Mouse (Mus musculus): Measurements from ENCODE around the gene Ago1.
A peak's percentile ranks its signal among the peaks of the same experiment; 100 is the strongest.

The Ago1 gene

GRCm38 (mm10) chr4:126468285-126468901, at the start of gene Ago1:
Gene Ago1 (minus strand): TSS chr4:126468583.
- DNase-seq: peak; percentile 98

DNA sequence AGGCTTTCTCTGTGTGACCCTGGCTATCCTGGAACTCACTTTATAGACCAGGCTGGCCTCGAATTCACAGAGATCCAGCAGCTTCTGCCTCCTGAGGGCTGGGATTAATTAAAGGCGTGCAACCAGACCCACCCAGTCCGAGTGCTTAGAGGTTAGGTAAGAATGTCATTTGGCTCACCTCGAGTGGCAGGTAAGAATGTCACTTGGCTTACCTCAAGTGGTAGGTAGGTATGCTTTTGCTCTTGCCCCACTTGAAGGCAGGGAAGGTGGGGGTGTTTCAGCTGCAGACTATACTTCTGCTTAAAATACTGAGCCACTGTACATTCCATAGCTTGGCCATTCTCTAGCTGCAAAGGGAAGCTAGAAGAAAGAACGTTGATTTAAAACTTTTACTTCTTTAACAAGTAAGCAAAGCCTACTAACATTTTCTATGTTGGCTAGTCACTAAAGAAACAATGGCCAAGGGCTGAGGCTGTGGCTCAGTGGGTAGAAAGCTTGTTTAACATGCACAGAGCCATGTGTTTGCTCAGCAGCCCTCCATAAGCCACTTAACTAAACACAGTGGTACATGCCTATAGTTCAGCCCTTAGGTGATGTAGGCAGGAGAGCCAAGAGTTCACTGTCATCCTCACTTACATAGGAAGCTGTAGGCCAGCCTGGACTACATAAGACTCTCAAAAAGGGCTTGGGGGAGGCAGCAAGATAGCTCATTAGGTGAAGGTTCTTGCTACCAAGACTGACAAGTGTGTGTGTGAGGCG, 44.1 kb upstream of the Ago1 start:
- DNase-seq: no peak

DNA sequence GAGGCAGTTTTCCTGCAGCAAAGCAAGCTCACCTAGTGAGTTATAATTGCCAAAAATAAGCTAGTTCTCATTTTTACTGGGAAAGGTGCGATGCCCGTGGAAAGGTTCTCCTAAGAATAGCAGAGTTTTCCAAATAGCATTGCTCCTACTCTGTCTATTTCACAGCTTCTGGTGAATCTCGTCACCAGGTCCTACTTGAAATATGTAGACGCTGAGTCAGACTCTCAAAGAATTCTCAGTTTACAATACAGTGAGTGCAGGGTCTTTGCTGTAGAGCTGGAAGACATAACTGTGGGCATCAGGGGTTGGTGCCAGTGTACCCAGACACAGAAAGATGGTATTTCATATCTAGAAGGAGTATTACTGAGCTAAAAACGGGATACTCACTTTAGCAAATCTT, 42.6 kb upstream of the Ago1 start:
- no peak for DNase-seq

DNA sequence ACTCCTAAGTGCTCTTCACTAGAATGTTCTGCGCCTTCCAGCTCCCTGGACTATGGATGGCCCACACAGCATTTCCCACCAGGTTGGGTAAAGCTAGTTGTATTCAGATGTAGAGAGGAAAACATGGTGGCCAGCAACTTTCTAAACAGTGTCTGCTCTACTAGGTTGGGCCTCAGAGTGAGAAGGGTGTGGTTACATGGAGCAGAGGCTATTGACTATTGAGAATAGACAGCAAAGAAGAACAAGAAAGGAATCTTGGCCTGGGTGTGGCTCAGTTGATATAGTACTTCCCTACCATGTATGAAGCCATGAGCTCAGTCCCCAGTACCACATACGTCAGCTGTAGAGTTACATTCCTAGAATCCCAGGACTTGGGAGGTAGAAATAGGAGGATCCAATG, 40.7 kb upstream of the Ago1 start:
- no peak for DNase-seq

- DNase-seq: no peak
These were observed 39.9 kb upstream of the Ago1 start for GRCm38 (mm10) chr4:126508110-126508899.

- no peak for DNase-seq
These were observed 34.6 kb upstream of the Ago1 start for GRCm38 (mm10) chr4:126502977-126503309.

- DNase-seq: no peak
These were observed 34.0 kb upstream of the Ago1 start for GRCm38 (mm10) chr4:126502141-126502976.

- DNase-seq: no peak
These were observed 30.2 kb upstream of the Ago1 start for GRCm38 (mm10) chr4:126498601-126499000.

DNA sequence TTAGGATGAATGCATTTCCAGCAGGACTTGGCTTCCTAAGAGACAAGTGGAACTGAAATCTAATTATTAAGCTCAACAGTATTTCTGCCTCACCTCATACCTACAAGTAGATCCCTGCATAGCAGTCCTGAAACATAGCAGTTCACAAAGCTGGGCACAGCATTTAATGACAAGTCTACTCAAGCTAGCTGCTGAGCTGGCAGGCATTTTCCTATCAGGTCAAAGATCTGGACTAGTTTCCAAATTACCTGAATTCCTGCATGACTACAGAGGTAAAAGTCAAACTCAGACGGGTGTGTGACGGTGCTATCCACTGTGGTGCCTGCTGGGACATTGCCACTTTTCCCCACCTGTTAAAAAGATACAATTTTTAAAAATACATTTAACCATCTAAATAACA, 28.6 kb upstream of the Ago1 start:
- no peak for DNase-seq

GRCm38 (mm10) chr4:126495942-126496790, 27.8 kb upstream of the Ago1 start:
- no peak for DNase-seq

- DNase-seq: no peak
These were observed 27.1 kb upstream of the Ago1 start for GRCm38 (mm10) chr4:126495453-126495852.

DNA sequence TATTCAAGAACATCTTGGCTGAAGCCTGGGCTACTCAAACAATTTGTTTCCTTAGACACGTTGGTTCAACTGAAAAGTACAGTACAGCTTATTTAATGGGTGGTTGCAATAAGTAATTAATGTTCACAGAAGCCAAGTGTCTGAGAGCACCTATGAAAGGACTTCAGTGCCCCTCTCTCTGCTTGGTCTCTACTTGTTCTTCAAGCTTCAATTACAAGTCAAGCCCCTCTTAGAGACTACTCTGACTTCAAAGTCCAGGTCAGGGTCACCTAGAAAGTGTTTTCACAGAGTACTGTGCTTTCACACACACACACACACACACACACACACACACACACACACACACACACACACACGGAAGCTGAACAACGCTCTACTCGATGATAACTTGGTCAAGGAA, 25.0 kb upstream of the Ago1 start:
- DNase-seq: no peak

DNA sequence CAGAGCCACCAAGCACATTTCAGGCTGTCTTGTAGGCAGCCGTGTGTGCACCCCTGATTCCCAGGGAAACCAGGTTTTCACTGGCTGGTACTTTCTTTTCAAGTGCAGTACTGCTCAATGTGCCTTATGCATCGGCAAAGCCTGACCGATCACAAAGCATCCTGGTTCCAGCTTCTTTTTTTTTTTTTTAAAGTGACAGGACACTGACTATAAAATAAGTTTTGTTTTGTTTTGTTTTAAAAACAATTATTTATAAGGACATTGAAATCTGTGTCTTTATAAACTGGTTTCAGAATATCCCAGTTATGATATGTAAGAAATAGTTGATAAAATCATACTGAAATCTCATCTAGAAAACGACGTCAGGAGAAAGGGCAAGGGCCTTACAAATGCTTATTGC, 23.6 kb upstream of the Ago1 start:
- no peak for DNase-seq

DNA sequence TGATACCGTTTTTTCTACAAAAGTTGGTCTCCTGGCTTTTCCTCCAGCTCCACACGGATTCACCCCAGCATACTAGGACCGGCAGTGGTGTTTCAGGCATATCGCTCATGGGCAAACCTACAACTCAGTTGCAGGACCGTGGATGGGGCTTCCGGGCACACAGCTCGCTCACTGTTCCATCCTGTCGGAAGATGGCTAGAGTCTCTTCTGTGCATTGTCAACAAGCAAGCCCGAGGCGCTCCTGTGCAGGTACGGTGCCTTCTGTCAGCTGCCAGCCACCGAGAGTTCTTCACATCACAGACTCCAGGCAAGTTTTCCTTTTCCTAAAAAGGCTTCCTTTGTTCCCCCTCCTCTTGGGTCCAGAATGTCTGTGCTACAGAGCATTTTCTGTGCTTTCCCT, 22.3 kb upstream of the Ago1 start:
- no peak for DNase-seq

- no peak for DNase-seq
These were observed 21.4 kb upstream of the Ago1 start for GRCm38 (mm10) chr4:126489811-126490210.

- no peak for DNase-seq
These were observed 17.8 kb upstream of the Ago1 start for GRCm38 (mm10) chr4:126486217-126486616.

GRCm38 (mm10) chr4:126485065-126485464, 16.7 kb upstream of the Ago1 start:
- no peak for DNase-seq

- no peak for DNase-seq
These were observed 15.5 kb upstream of the Ago1 start for GRCm38 (mm10) chr4:126483874-126484273.

DNA sequence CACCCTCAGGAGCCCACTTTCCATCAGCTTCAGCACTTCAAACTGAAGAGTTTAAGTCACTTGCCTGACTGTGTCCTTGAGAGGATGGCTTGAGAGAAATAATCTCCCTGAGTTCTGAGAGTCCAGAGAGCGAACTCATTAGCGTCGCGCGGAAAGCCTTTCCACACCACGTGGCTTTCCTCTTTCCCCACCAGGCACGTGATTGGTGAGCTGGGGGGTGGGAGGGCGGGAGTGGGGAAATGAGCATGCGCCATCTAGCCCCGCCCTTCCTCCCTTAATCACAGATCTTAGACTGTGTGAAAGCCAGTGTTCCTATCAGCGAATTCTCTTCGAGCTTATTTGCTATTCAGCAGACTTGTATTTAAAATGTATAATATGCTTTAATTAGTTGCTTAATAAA, 14.6 kb upstream of the Ago1 start:
- DNase-seq: no peak

GRCm38 (mm10) chr4:126481461-126481860, 13.1 kb upstream of the Ago1 start:
- no peak for DNase-seq

- no peak for DNase-seq
These were observed 11.9 kb upstream of the Ago1 start for GRCm38 (mm10) chr4:126480288-126480687.

DNA sequence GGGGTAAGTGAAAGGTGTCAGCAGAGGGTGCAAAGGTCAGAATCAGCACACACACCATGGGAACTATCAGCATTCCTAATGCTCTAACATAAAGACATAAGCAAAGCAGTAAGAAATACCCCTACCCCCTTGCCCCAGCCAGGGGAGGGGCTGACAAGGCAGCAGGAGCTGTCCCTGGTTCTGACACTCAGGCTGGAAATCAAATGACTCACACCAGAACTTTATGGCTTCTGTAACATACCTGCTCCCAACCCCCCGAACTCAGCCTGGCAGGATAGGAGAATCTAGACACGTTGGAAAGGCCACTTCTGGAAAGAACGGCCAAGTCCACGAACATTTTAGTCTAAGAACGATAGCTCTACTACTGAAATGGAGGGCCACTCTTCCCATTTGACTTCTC, 4.6 kb upstream of the Ago1 start:
- DNase-seq: peak; percentile 16

Measured in thymus, postnatal 4 days (tissue).